Mouse (Mus musculus): ENCODE data around the gene Ncl. TPM values are rescaled to one million over a fixed set of nuclear protein-coding genes. Genes with fewer than 3 reads are reported as not detected.
A peak's percentile ranks its signal among the peaks of the same experiment; 100 is the strongest.

Ncl gene
- polyA plus RNA-seq, 1 experiment, result 153 TPM

GRCm38 (mm10) chr1:86320822-86321413 is 38.3 kb downstream of the Ncl start:
- no peak for DNase-seq (ENCODE audit: extremely low spot score in 1 of 2, low spot score in 1 of 2)

- DNase-seq (ENCODE audit: extremely low spot score in 1 of 2, low spot score in 1 of 2), result peak in 1 of 2 experiments; percentile 20
Observed at GRCm38 (mm10) chr1:86313772-86314125, 45.5 kb downstream of the Ncl start.

GRCm38 (mm10) chr1:86313096-86313771 is 46.0 kb downstream of the Ncl start:
- DNase-seq (ENCODE audit: extremely low spot score in 1 of 2, low spot score in 1 of 2), result no peak

- DNase-seq (ENCODE audit: extremely low spot score in 1 of 2, low spot score in 1 of 2), result no peak
Observed at GRCm38 (mm10) chr1:86312269-86312668, 46.9 kb downstream of the Ncl start.

GRCm38 (mm10) chr1:86311467-86312005 is 47.7 kb downstream of the Ncl start:
- DNase-seq (ENCODE audit: extremely low spot score in 1 of 2, low spot score in 1 of 2), result no peak

- DNase-seq (ENCODE audit: extremely low spot score in 1 of 2, low spot score in 1 of 2), result no peak
Observed at GRCm38 (mm10) chr1:86310536-86311310, 48.5 kb downstream of the Ncl start.

GRCm38 (mm10) chr1:86309270-86309833 is 49.8 kb downstream of the Ncl start:
- no peak for DNase-seq (ENCODE audit: extremely low spot score in 1 of 2, low spot score in 1 of 2)

- DNase-seq (ENCODE audit: extremely low spot score in 1 of 2, low spot score in 1 of 2), result no peak
Observed at GRCm38 (mm10) chr1:86307871-86308641, 51.1 kb downstream of the Ncl start.

- no peak for DNase-seq (ENCODE audit: extremely low spot score in 1 of 2, low spot score in 1 of 2)
Observed at GRCm38 (mm10) chr1:86307177-86307762, 51.9 kb downstream of the Ncl start.

GRCm38 (mm10) chr1:86306686-86307085 is 52.5 kb downstream of the Ncl start:
- no peak for DNase-seq (ENCODE audit: extremely low spot score in 1 of 2, low spot score in 1 of 2)

GRCm38 (mm10) chr1:86303873-86304250 is 55.3 kb downstream of the Ncl start:
- DNase-seq (ENCODE audit: extremely low spot score in 1 of 2, low spot score in 1 of 2), result peak in 1 of 2 experiments; percentile 35

- DNase-seq (ENCODE audit: extremely low spot score in 1 of 2, low spot score in 1 of 2), result peak in 1 of 2 experiments; percentile 45
Observed at GRCm38 (mm10) chr1:86303063-86303872, 55.9 kb downstream of the Ncl start.

- no peak for DNase-seq (ENCODE audit: extremely low spot score in 1 of 2, low spot score in 1 of 2)
Observed at GRCm38 (mm10) chr1:86302532-86302931, 56.7 kb downstream of the Ncl start, which contains the start of gene B3gnt7. Gene B3gnt7, plus strand, starts transcription at chr1:86302832.

- no peak for DNase-seq (ENCODE audit: extremely low spot score in 1 of 2, low spot score in 1 of 2)
Observed at GRCm38 (mm10) chr1:86301221-86302091, 57.7 kb downstream of the Ncl start.

GRCm38 (mm10) chr1:86300731-86301130 is 58.5 kb downstream of the Ncl start:
- DNase-seq (ENCODE audit: extremely low spot score in 1 of 2, low spot score in 1 of 2), result no peak

GRCm38 (mm10) chr1:86300093-86300492 is 59.1 kb downstream of the Ncl start:
- no peak for DNase-seq (ENCODE audit: extremely low spot score in 1 of 2, low spot score in 1 of 2)
